In genomic region chr13:92915948-92916710, GRCm38 (mm10) we compare ENCODE assay signal across 19 mouse cellular contexts.
A peak's percentile ranks its signal among the peaks of the same experiment; 100 is the strongest.
DNase-seq lines count a peak whose midpoint lies in the region; ATAC-seq and TF ChIP-seq lines count a peak whose summit lies in the region.
"Had no signal": no experiment of that assay in that cellular context is flagged by ENCODE, and none has a peak within 500 bp of the region (broad histone marks: within the 10 kb centered on the region; RNA-seq: fewer than 3 reads in every experiment).

No protein-coding gene starts in this region.

- H3K9me3 ChIP-seq in hindbrain, postnatal 0 days (ENCODE audit: low read length) = no peaks in the 10 kb centered on the region
- H3K9me3 ChIP-seq in hindbrain, embryonic 10.5 days = no peaks in the 10 kb centered on the region
- H3K9me3 ChIP-seq: embryonic facial prominence, embryonic 12.5 days; hindbrain, embryonic 13.5 days; intestine, embryonic 15.5 days; kidney, embryonic 15.5 days; midbrain, embryonic 13.5 days; stomach, embryonic 15.5 days had no signal

- TF ChIP-seq CTCF in gastrocnemius, adult 2 months (IDR thresholded peaks at IDR 0.05) = no peak
- no peak for TF ChIP-seq CTCF in hindbrain, postnatal 0 days (IDR thresholded peaks at IDR 0.05; ENCODE audit: low read depth)
- no peak for TF ChIP-seq CTCF in cortical plate, adult 2 months (IDR thresholded peaks at IDR 0.05; ENCODE audit: extremely low read depth, insufficient read depth, low read length)

- 74% methylated on average over 5 of the region's 5 CpGs for WGBS in hindbrain, postnatal 0 days
- 90% methylated on average over 5 of the region's 5 CpGs for WGBS in hindbrain, embryonic 10.5 days

- H3K27ac ChIP-seq in gastrocnemius, adult 2 months = peak overlapping the region; percentile 89
- H3K27ac ChIP-seq in hindbrain, postnatal 0 days = no peak overlapping the region
- H3K27ac ChIP-seq in hindbrain, embryonic 10.5 days = no peak overlapping the region
- peak overlapping the region; percentile 33; the same call in 1 of the 2 replicates for H3K27ac ChIP-seq in cortical plate, adult 2 months (ENCODE audit: insufficient read depth, low read length)
- H3K27ac ChIP-seq: embryonic facial prominence, embryonic 12.5 days; hindbrain, embryonic 13.5 days; intestine, embryonic 15.5 days; kidney, embryonic 15.5 days; limb, embryonic 12.5 days; liver, embryonic 14.5 days; midbrain, embryonic 13.5 days; stomach, embryonic 15.5 days had no signal

- ATAC-seq in hindbrain, postnatal 0 days = peak; percentile 61; the same call in 1 of the 2 replicates
- ATAC-seq: forebrain, embryonic 16.5 days; intestine, embryonic 15.5 days; midbrain, embryonic 13.5 days had no signal

- intact Hi-C loops in gastrocnemius, adult 2 months (cut with DNase I) = loop anchor here (2.0 kb wide), 1 partner anchor 31 kb away; no protein-coding TSS in a partner anchor
- intact Hi-C loops in gastrocnemius, postnatal 14 days (cut with DNase I; ENCODE audit: low total_unique reads) = no loop called here

- no peak for TF ChIP-seq POLR2A in cortical plate, adult 2 months (IDR thresholded peaks at IDR 0.05; ENCODE audit: extremely low read depth, insufficient read depth, low read length)

- H3K36me3 ChIP-seq in hindbrain, postnatal 0 days (ENCODE audit: insufficient read depth, low read length) = no peaks in the 10 kb centered on the region
- H3K36me3 ChIP-seq in hindbrain, embryonic 10.5 days = no peaks in the 10 kb centered on the region
- H3K36me3 ChIP-seq: embryonic facial prominence, embryonic 12.5 days; hindbrain, embryonic 13.5 days; intestine, embryonic 15.5 days; kidney, embryonic 15.5 days; limb, embryonic 12.5 days; midbrain, embryonic 13.5 days; stomach, embryonic 15.5 days had no signal

- H3K27me3 ChIP-seq in hindbrain, postnatal 0 days (ENCODE audit: insufficient read depth, low read length) = no peaks in the 10 kb centered on the region
- no peaks in the 10 kb centered on the region for H3K27me3 ChIP-seq in hindbrain, embryonic 10.5 days (ENCODE audit: insufficient read depth, poor library complexity, severe bottlenecking)
- H3K27me3 ChIP-seq: embryonic facial prominence, embryonic 12.5 days; hindbrain, embryonic 13.5 days; intestine, embryonic 15.5 days; kidney, embryonic 15.5 days; limb, embryonic 12.5 days; midbrain, embryonic 13.5 days; stomach, embryonic 15.5 days had no signal

- no peaks in the 10 kb centered on the region for H3K4me1 ChIP-seq in hindbrain, postnatal 0 days (ENCODE audit: insufficient read depth, low read length)
- H3K4me1 ChIP-seq in hindbrain, embryonic 10.5 days (replicated peaks) = no peaks in the 10 kb centered on the region
- H3K4me1 ChIP-seq in cortical plate, adult 2 months (ENCODE audit: control insufficient read depth, insufficient read depth, low read length) = no peaks in the 10 kb centered on the region
- H3K4me1 ChIP-seq: hindbrain, embryonic 13.5 days; intestine, embryonic 15.5 days; kidney, embryonic 15.5 days; limb, embryonic 12.5 days; midbrain, embryonic 13.5 days; stomach, embryonic 15.5 days had no signal

- no peak overlapping the region for H3K4me3 ChIP-seq in gastrocnemius, adult 2 months
- H3K4me3 ChIP-seq in hindbrain, postnatal 0 days (ENCODE audit: low read length) = no peak overlapping the region
- H3K4me3 ChIP-seq in hindbrain, embryonic 10.5 days = no peak overlapping the region
- H3K4me3 ChIP-seq in cortical plate, adult 2 months (ENCODE audit: insufficient read depth, low read length) = no peak overlapping the region
- H3K4me3 ChIP-seq: embryonic facial prominence, embryonic 12.5 days; hindbrain, embryonic 13.5 days; intestine, embryonic 15.5 days; kidney, embryonic 15.5 days; limb, embryonic 12.5 days; midbrain, embryonic 13.5 days; stomach, embryonic 15.5 days had no signal

- DNase-seq in gastrocnemius, adult 2 months = peak; percentile 55
- DNase-seq in gastrocnemius, postnatal 14 days = no peak
- DNase-seq in hindbrain, postnatal 0 days (ENCODE audit: low spot score) = no peak
- no peak for DNase-seq in hindbrain, embryonic 10.5 days (ENCODE audit: low spot score)
- DNase-seq in brain, adult 2 months (ENCODE audit: low read depth, low spot score) = peak; percentile 50
- no peak for DNase-seq in embryo, embryonic 10 days (ENCODE audit: low spot score)
- DNase-seq: adrenal gland, postnatal 25 days; retina, postnatal 1 day had no signal

- no peak overlapping the region for H3K4me2 ChIP-seq in hindbrain, postnatal 0 days (ENCODE audit: low read depth, low read length)
- H3K4me2 ChIP-seq: embryonic facial prominence, embryonic 12.5 days; heart, embryonic 11.5 days; hindbrain, embryonic 13.5 days; intestine, embryonic 15.5 days; kidney, embryonic 15.5 days; limb, embryonic 12.5 days; midbrain, embryonic 13.5 days; stomach, embryonic 15.5 days had no signal

- H3K9ac ChIP-seq in hindbrain, postnatal 0 days (replicated peaks; ENCODE audit: low read length) = no peak overlapping the region
- H3K9ac ChIP-seq: embryonic facial prominence, embryonic 12.5 days; hindbrain, embryonic 13.5 days; intestine, embryonic 15.5 days; kidney, embryonic 15.5 days; limb, embryonic 12.5 days; liver, embryonic 14.5 days; midbrain, embryonic 13.5 days; stomach, embryonic 15.5 days had no signal

Comparison
In these comparisons a context has a peak if more than half of its experiments do, and no peak if none do; other contexts are left out.
1. DNase-seq: peak in gastrocnemius, adult 2 months (single experiment) and brain, adult 2 months (single experiment); none in gastrocnemius, postnatal 14 days (single experiment), hindbrain, postnatal 0 days (single experiment), hindbrain, embryonic 10.5 days (single experiment) and embryo, embryonic 10 days (single experiment).
2. H3K27ac ChIP-seq: peak in gastrocnemius, adult 2 months (single experiment) and cortical plate, adult 2 months (single experiment); none in hindbrain, postnatal 0 days (single experiment) and hindbrain, embryonic 10.5 days (single experiment).